Mouse (Mus musculus): ENCODE data around the gene Tbx3.

DNA sequence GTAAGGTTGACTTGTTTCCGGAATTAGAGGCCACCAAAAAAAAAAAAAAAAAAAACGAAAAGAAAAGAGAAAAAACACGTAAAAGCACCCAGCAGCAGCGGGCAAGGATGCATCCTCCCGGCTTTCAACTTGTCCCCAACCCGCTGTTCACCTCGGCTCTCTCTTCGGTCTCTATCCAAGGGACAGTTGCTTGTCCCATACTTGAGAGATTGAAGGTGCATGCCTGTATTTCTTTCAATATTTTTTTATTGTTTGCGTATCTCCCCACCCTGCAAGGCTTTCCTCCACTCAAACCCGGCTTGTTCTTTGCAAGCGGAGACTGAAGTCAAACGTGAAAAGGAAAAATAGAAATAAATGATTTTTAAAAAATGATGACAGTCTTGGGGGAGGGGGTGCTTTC lies 7.7 kb upstream of the Tbx3 start:
- no peak for TF ChIP-seq CTCF (IDR thresholded peaks at IDR 0.05; ENCODE audit: low read depth, low read length)
- no peak for TF ChIP-seq POLR2A (IDR thresholded peaks at IDR 0.05; ENCODE audit: extremely low read depth, insufficient read depth, low read length)

All from liver, adult 2 months (tissue).